Mouse (Mus musculus) kidney, embryonic 14.5 days (tissue): ENCODE measurements around the gene Asxl2. TPM values are rescaled to one million over a fixed set of nuclear protein-coding genes. Genes with fewer than 3 reads are reported as not detected.
A peak's percentile ranks its signal among the peaks of the same experiment; 100 is the strongest.

Source experiments
- ATAC-seq: fragments of 200-750 bp; cut with Nextera tagmentation; 2 replicates; pipeline ENCODE4 v1.8.0; 2017; ENCODE audit warnings: moderate number of reproducible peaks, mild to moderate bottlenecking, moderate TSS enrichment, moderate library complexity; ENCODE audit not compliant: low FRiP score, low TSS enrichment
- H3K27ac ChIP-seq: fragments of 300-500 bp; sonication (generic); 2 replicates; pipeline ENCODE4 v1.5.1; 2014; ENCODE audit warnings: low read depth, mild to moderate bottlenecking, low read length, moderate library complexity, mixed read lengths
- H3K27me3 ChIP-seq: fragments of 300-500 bp; sonication (generic); 2 replicates; pipeline ENCODE4 v1.6.1; 2014; ENCODE audit warnings: mild to moderate bottlenecking, low read length; ENCODE audit not compliant: control insufficient read depth, insufficient read depth
- H3K36me3 ChIP-seq: fragments of 300-500 bp; sonication (generic); 2 replicates; pipeline ENCODE4 v1.6.1; 2014; ENCODE audit warnings: low read length, mixed read lengths; ENCODE audit not compliant: control insufficient read depth, insufficient read depth
- H3K4me1 ChIP-seq: fragments of 300-500 bp; sonication (generic); 2 replicates; pipeline ENCODE4 v1.6.1; 2014; ENCODE audit warnings: low read length, mixed read lengths; ENCODE audit not compliant: control insufficient read depth, insufficient read depth
- H3K4me2 ChIP-seq: fragments of 300-500 bp; sonication (generic); replicated peaks from 2 replicates; pipeline ENCODE4 v1.6.1; 2014; ENCODE audit warnings: low read depth, mild to moderate bottlenecking, low read length
- H3K4me3 ChIP-seq: fragments of 300-500 bp; sonication (generic); 2 replicates; pipeline ENCODE4 v1.5.1; 2014; ENCODE audit warnings: mild to moderate bottlenecking, low read length
- H3K9ac ChIP-seq: fragments of 300-500 bp; sonication (generic); 2 replicates; pipeline ENCODE4 v1.6.1; 2014; ENCODE audit warnings: low read depth, mild to moderate bottlenecking, low read length, moderate library complexity
- H3K9me3 ChIP-seq: fragments of 300-500 bp; sonication (generic); 2 replicates; pipeline ENCODE4 v1.6.1; 2016; ENCODE audit warnings: low read length; ENCODE audit not compliant: control insufficient read depth
- WGBS: fragments of 180-500 bp; shearing (Covaris S2); extraction: QIAGEN DNeasy Blood & Tissue Kit; methylation state at CpG from one replicate; pipeline ENCODE4 v1.1.7; 2014; 5-methylcytosine and 5-hydroxymethylcytosine counted together
- polyA plus RNA-seq: library from polyadenylated mRNA; unstranded; fragments of >200 nt; fragmentation: Nextera tagmentation; extraction: Ambion mirVana; gene quantifications from 2 replicates; pipeline ENCODE4 v1.2.1, GENCODE M21; 2014

Asxl2 gene
- polyA plus RNA-seq, 1 experiment from 2014 or later: 25.4 TPM

- H3K4me1 ChIP-seq: 0 out of 2 replicates have a peak, but pooled peaks cover 6% of the 10 kb centered on the region
- H3K9me3 ChIP-seq: no peaks in the 10 kb centered on the region
- no peak overlapping the region for H3K4me2 ChIP-seq
- no peaks in the 10 kb centered on the region for H3K27me3 ChIP-seq
- no peak for ATAC-seq
- H3K4me3 ChIP-seq: no peak overlapping the region
- WGBS: 95% methylated on average over 1 of the region's 1 CpGs
- no peak overlapping the region for H3K27ac ChIP-seq
- H3K36me3 ChIP-seq: no peaks in the 10 kb centered on the region; the same call in 1 of the 2 replicates
- H3K9ac ChIP-seq: no peak overlapping the region
Observed at GRCm38 (mm10) chr12:3422786-3423185, 3.9 kb upstream of the Asxl2 start.

- no peaks in the 10 kb centered on the region; the same call in 1 of the 2 replicates for H3K36me3 ChIP-seq
Observed at GRCm38 (mm10) chr12:3424179-3424578, 2.5 kb upstream of the Asxl2 start.

GRCm38 (mm10) chr12:3425375-3426341, 999 bp upstream of the Asxl2 start:
- no peaks in the 10 kb centered on the region; the same call in 1 of the 2 replicates for H3K36me3 ChIP-seq
- peak overlapping the region; percentile 97 for H3K27ac ChIP-seq
- peak; percentile 8 for ATAC-seq
- H3K9ac ChIP-seq: peak overlapping the region; percentile 43
- WGBS: 42% methylated on average over 15 of the region's 15 CpGs
- H3K4me2 ChIP-seq: peak overlapping the region; percentile 58
- H3K27me3 ChIP-seq: no peaks in the 10 kb centered on the region
- H3K4me1 ChIP-seq: 0 out of 2 replicates have a peak, but pooled peaks cover 9% of the 10 kb centered on the region
- peak overlapping the region; percentile 96 for H3K4me3 ChIP-seq
- H3K9me3 ChIP-seq: no peaks in the 10 kb centered on the region

More at GRCm38 (mm10) chr12:3424179-3424578, 2.5 kb upstream of the Asxl2 start:
- no peaks in the 10 kb centered on the region for H3K27me3 ChIP-seq
- no peak overlapping the region for H3K4me3 ChIP-seq
- no peaks in the 10 kb centered on the region for H3K9me3 ChIP-seq
- 0 out of 2 replicates have a peak, but pooled peaks cover 9% of the 10 kb centered on the region for H3K4me1 ChIP-seq
- H3K9ac ChIP-seq: no peak overlapping the region
- H3K4me2 ChIP-seq: no peak overlapping the region
- ATAC-seq: no peak
- no peak overlapping the region for H3K27ac ChIP-seq
- 92% methylated on average over 2 of the region's 2 CpGs for WGBS

- Histone ChIP-seq H3K4me1 (0 out of 2 replicates have a peak, but pooled peaks cover 9% of the 10 kb centered on the region), H3K27me3 (no peaks in the 10 kb centered on the region), H3K9ac (peak overlapping the region; percentile 94), H3K9me3 (no peaks in the 10 kb centered on the region), H3K27ac (peak overlapping the region; percentile 97), H3K4me3 (peak overlapping the region; percentile 96), H3K36me3 (no peaks in the 10 kb centered on the region), H3K4me2 (peak overlapping the region; percentile 47)
- under 1% methylated on average over 65 of the region's 65 CpGs for WGBS
- peak; percentile 59 for ATAC-seq
Observed at GRCm38 (mm10) chr12:3427067-3427889, 621 bp downstream of the Asxl2 start.

GRCm38 (mm10) chr12:3427891-3428775, 1.5 kb downstream of the Asxl2 start:
- WGBS: 67% methylated on average over 11 of the region's 11 CpGs
- peak overlapping the region; percentile 47 for H3K4me2 ChIP-seq
- H3K36me3 ChIP-seq: no peaks in the 10 kb centered on the region
- H3K9ac ChIP-seq: no peak overlapping the region
- H3K4me3 ChIP-seq: peak overlapping the region; percentile 96
- 0 out of 2 replicates have a peak, but pooled peaks cover 9% of the 10 kb centered on the region for H3K4me1 ChIP-seq
- no peaks in the 10 kb centered on the region for H3K27me3 ChIP-seq
- H3K27ac ChIP-seq: peak overlapping the region; percentile 97
- ATAC-seq: no peak
- no peaks in the 10 kb centered on the region for H3K9me3 ChIP-seq

- H3K27ac ChIP-seq: no peak overlapping the region
- WGBS: 93% methylated on average over 2 of the region's 2 CpGs
- no peak overlapping the region for H3K4me2 ChIP-seq
- no peaks in the 10 kb centered on the region for H3K9me3 ChIP-seq
- no peak for ATAC-seq
- H3K4me3 ChIP-seq: no peak overlapping the region
- H3K27me3 ChIP-seq: no peaks in the 10 kb centered on the region
- H3K9ac ChIP-seq: no peak overlapping the region
- no peaks in the 10 kb centered on the region; the same call in 1 of the 2 replicates for H3K36me3 ChIP-seq
- 0 out of 2 replicates have a peak, but pooled peaks cover 9% of the 10 kb centered on the region for H3K4me1 ChIP-seq
Observed at GRCm38 (mm10) chr12:3429681-3430442, 3.2 kb downstream of the Asxl2 start.

GRCm38 (mm10) chr12:3430443-3430753, 3.7 kb downstream of the Asxl2 start:
- no peak for ATAC-seq
- H3K9me3 ChIP-seq: no peaks in the 10 kb centered on the region
- H3K4me3 ChIP-seq: no peak overlapping the region
- no peak overlapping the region for H3K9ac ChIP-seq
- 0 out of 2 replicates have a peak, but pooled peaks cover 6% of the 10 kb centered on the region for H3K4me1 ChIP-seq
- no peak overlapping the region for H3K27ac ChIP-seq
- H3K27me3 ChIP-seq: no peaks in the 10 kb centered on the region
- H3K36me3 ChIP-seq: no peaks in the 10 kb centered on the region; the same call in 1 of the 2 replicates
- no peak overlapping the region for H3K4me2 ChIP-seq
